Mouse (Mus musculus): ENCODE measurements around the gene Hap1. TPM values are rescaled to one million over a fixed set of nuclear protein-coding genes. Genes with fewer than 3 reads are reported as not detected.
"Not testable (repeated sequence)": the region's sequence is repeated elsewhere in the genome, so short reads cannot be mapped to it uniquely, and the experiment has no call there.

Gene Hap1
- total and polyA plus RNA-seq, 2 experiments from 2014 or later: 237 to 518 TPM

DNA sequence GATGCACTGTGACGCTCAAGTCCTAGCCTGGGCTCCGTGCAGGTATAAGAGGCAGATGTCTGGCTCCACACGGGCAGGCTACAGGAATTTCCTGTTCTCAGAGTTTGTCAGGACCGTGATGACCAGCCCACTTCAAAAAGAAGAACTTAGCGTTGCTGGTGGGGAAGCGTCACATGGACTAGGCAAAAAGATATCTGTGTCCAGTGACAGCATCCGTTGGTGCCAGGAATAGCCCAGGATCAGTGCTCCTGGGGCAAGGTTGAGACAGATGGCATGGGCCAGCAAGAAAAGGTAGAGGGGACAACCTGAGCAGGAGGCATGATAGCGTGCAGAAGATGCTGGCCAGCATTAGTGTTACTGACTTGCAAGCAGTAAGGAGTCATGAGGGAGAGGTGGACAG, 13.9 kb upstream of the Hap1 start:
- H3K27me3 ChIP-seq (ENCODE audit: insufficient read depth, low read length): no peaks in the 10 kb centered on the region
- 84% methylated on average over 8 of the region's 8 CpGs for WGBS
- no peak for TF ChIP-seq CTCF (IDR thresholded peaks at IDR 0.05; ENCODE audit: low read depth)
- H3K4me1 ChIP-seq (ENCODE audit: insufficient read depth): no peaks in the 10 kb centered on the region
- H3K4me2 ChIP-seq (ENCODE audit: low read depth): no peak overlapping the region
- H3K27ac ChIP-seq (ENCODE audit: low read depth, low read length): no peak overlapping the region
- no peak overlapping the region for H3K9ac ChIP-seq
- ATAC-seq: no peak
- H3K9me3 ChIP-seq (ENCODE audit: low read length): no peaks in the 10 kb centered on the region
- no peak overlapping the region for H3K4me3 ChIP-seq (ENCODE audit: low read depth, low read length)
- no peak for DNase-seq
- H3K36me3 ChIP-seq (ENCODE audit: insufficient read depth): peaks cover 31% of the 10 kb centered on the region

DNA sequence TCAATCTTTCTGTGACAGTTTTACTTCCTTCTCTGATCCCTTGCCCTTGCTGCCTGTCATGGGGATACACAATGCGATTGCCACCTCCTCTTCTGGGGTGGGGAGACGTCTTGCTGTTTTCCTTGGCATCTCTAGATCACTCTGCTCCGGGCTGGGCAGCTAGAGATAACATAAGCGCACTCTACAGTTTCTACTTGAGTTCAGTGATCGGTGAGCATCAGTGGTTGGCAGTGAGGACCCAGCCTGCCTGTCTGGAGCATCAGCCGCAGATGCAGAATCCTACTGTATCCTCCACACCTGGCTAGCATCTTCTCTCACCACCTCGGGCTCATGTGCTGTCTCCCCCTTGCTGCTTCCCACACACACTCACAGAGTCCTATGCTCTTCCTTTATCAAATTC, 13.2 kb upstream of the Hap1 start:
- Histone ChIP-seq H3K4me2 (ENCODE audit: low read depth) (no peak overlapping the region), H3K27me3 (ENCODE audit: insufficient read depth, low read length) (no peaks in the 10 kb centered on the region), H3K9me3 (ENCODE audit: low read length) (no peaks in the 10 kb centered on the region), H3K36me3 (ENCODE audit: insufficient read depth) (peaks cover 28% of the 10 kb centered on the region), H3K27ac (ENCODE audit: low read depth, low read length) (no peak overlapping the region), H3K9ac (no peak overlapping the region), H3K4me3 (ENCODE audit: low read depth, low read length) (no peak overlapping the region), H3K4me1 (ENCODE audit: insufficient read depth) (no peaks in the 10 kb centered on the region)
- TF ChIP-seq CTCF (IDR thresholded peaks at IDR 0.05; ENCODE audit: low read depth): no peak
- DNase-seq (no peak), ATAC-seq (no peak)
- 83% methylated on average over 7 of the region's 7 CpGs for WGBS

DNA sequence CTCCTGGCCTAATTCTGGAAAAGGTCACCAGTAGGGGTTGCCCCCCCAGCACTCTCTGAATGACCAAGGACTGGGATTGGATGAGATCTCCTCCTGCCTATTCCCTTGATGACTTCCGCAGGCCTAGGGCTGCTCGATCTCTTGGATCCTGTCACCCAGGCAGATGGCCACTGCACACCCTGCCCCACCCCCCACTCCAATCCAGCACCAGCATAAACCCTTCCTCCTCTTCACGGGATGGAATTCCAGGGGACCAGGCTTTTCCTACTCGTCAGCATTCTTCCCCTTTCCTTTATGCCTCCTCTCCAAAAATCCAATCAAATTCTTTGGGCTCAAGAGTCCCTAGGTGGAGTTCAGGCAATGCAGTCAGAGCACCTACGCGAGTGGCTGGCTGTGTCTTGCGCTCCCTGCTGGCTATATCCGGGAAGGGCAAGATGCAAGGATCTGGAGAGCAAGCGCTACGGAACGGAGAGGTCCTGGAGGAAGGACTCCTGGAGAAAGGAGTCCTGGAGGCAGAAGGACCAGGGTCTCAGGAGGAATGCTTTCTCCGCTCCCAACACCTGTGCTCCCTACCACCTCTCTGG, 7.1 kb upstream of the Hap1 start:
- Histone ChIP-seq H3K36me3 (ENCODE audit: insufficient read depth) (no peaks in the 10 kb centered on the region), H3K4me3 (ENCODE audit: low read depth, low read length) (no peak overlapping the region), H3K9ac (no peak overlapping the region), H3K9me3 (ENCODE audit: low read length) (no peaks in the 10 kb centered on the region), H3K4me2 (ENCODE audit: low read depth) (no peak overlapping the region), H3K27me3 (ENCODE audit: insufficient read depth, low read length) (no peaks in the 10 kb centered on the region), H3K4me1 (ENCODE audit: insufficient read depth) (no peaks in the 10 kb centered on the region), H3K27ac (ENCODE audit: low read depth, low read length) (no peak overlapping the region)
- WGBS: 20% methylated on average over 12 of the region's 12 CpGs
- ATAC-seq (peak; percentile 57; the same call in 1 of the 2 replicates), DNase-seq (peak; percentile 62)
- TF ChIP-seq CTCF (IDR thresholded peaks at IDR 0.05; ENCODE audit: low read depth): peak; percentile 80

DNA sequence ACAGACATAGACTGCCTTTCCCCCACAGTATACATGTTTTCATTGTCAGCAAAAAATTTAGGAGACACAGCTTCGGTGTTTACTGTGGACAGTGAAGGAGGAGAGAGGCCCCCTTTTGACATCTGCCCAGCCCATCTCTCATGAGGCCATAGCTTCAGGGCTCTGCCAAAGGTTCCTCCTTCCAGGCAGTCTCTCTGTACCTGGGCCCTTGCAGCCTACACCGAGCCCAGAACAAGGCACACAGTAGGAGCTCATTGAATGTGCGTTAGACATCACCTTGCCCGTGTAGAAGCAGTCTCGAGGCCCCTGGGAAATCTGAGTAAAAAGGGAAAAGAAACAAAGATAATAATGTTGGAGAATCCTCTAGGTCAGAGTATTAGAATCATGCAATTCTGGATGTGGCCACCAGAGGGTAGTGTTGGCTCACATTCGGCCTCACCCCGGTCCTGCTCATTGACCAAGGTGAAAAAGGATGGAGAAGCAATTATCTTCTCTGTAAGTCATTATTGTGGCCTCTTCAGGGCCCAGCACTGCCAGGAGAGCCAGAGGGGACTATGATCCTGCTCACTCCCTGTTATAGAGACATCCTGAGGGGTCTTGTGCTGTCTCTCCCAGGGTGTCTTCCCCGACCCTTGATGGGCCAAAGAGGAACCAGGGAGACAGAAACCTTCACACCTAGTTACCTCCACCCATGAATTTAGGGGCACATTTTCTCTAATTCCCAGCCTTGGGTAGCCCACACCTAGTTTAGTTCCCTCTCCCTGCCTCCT, 6.5 kb upstream of the Hap1 start:
- Histone ChIP-seq H3K4me3 (ENCODE audit: low read depth, low read length) (no peak overlapping the region), H3K9me3 (ENCODE audit: low read length) (no peaks in the 10 kb centered on the region), H3K36me3 (ENCODE audit: insufficient read depth) (no peaks in the 10 kb centered on the region), H3K27me3 (ENCODE audit: insufficient read depth, low read length) (no peaks in the 10 kb centered on the region), H3K4me2 (ENCODE audit: low read depth) (no peak overlapping the region), H3K4me1 (ENCODE audit: insufficient read depth) (no peaks in the 10 kb centered on the region), H3K27ac (ENCODE audit: low read depth, low read length) (no peak overlapping the region), H3K9ac (no peak overlapping the region)
- DNase-seq (peak; percentile 85), ATAC-seq (peak; percentile 61)
- 16% methylated on average over 8 of the region's 8 CpGs for WGBS
- TF ChIP-seq CTCF (IDR thresholded peaks at IDR 0.05; ENCODE audit: low read depth): peak; percentile 94

DNA sequence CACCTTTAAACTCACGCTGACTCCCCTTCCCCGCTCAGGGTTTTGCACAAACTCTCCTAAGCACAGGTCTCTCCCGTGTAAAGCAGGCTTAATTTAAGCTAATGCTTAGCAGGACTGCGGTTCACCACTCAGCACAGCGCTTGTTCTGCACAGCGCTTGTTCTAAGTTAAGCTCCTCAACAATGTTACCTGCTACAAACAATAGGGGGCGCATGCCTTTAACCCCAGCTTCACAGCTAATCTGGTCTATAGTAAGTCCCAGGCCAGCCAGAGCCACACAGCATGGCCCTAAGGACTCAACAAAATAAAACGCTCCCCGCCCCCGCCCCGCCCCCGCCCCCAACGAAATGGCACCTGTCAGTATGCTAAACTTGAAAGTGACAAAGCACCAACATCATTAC, 5.1 kb upstream of the Hap1 start:
- not testable (repeated sequence) for H3K4me2 ChIP-seq (ENCODE audit: low read depth); H3K4me3 ChIP-seq (ENCODE audit: low read depth, low read length); ATAC-seq; H3K36me3 ChIP-seq (ENCODE audit: insufficient read depth); H3K4me1 ChIP-seq (ENCODE audit: insufficient read depth); H3K27ac ChIP-seq (ENCODE audit: low read depth, low read length); DNase-seq; H3K9me3 ChIP-seq (ENCODE audit: low read length); H3K9ac ChIP-seq; H3K27me3 ChIP-seq (ENCODE audit: insufficient read depth, low read length)
- no CpG with 5 or more reads among the region's 13 CpGs for WGBS

DNA sequence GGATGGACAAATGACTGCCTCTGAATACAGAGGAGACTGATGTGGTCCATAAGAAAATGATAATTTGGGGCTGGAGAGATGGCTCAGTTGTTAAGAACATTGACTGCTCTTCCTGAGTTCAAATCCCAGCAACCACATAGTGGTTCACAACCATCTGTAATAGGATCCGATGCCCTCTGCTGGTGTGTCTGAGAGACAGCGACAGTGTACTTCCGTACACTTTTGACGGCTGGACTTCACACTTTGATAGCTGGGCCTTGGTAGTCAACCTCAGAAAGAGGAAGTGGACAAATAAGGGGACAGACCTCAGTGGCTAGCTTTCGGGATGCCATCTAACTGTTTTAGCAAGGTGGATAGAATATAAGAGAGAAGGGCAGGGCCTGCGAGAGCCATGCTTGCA, 4.2 kb upstream of the Hap1 start:
- 84% methylated on average over 6 of the region's 6 CpGs for WGBS

DNA sequence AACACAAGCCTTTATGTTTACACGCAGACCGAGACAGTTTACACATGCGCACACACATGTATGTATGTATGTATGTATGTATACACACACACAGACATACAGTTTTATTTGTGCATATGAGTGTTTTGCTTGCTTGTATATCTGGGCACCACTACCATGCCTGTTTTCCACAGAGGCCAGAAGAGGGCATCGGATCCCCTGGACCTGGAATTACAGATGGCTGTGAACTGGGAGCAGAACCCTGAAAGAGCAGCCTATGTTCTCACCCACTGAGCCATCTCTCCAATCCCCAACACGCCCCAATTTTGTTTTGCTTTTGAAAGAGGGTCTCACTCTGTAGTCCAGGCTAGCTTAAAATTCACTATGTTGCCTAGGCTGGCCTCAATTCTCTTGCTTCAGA, 1.5 kb upstream of the Hap1 start:
- no peak for TF ChIP-seq CTCF (IDR thresholded peaks at IDR 0.05; ENCODE audit: low read depth)
- Histone ChIP-seq H3K27ac (ENCODE audit: low read depth, low read length) (no peak overlapping the region), H3K9ac (no peak overlapping the region), H3K27me3 (ENCODE audit: insufficient read depth, low read length) (no peaks in the 10 kb centered on the region), H3K9me3 (ENCODE audit: low read length) (no peaks in the 10 kb centered on the region), H3K4me2 (ENCODE audit: low read depth) (no peak overlapping the region), H3K4me3 (ENCODE audit: low read depth, low read length) (no peak overlapping the region), H3K36me3 (ENCODE audit: insufficient read depth) (no peaks in the 10 kb centered on the region), H3K4me1 (ENCODE audit: insufficient read depth) (no peaks in the 10 kb centered on the region)
- DNase-seq (no peak), ATAC-seq (no peak)
- 55% methylated on average over 5 of the region's 5 CpGs for WGBS

More for the DNA sequence above, 4.2 kb upstream of the Hap1 start:
- Histone ChIP-seq H3K27ac (ENCODE audit: low read depth, low read length) (no peak overlapping the region), H3K36me3 (ENCODE audit: insufficient read depth) (no peaks in the 10 kb centered on the region), H3K4me2 (ENCODE audit: low read depth) (no peak overlapping the region), H3K27me3 (ENCODE audit: insufficient read depth, low read length) (no peaks in the 10 kb centered on the region), H3K9me3 (ENCODE audit: low read length) (no peaks in the 10 kb centered on the region), H3K9ac (no peak overlapping the region), H3K4me1 (ENCODE audit: insufficient read depth) (no peaks in the 10 kb centered on the region), H3K4me3 (ENCODE audit: low read depth, low read length) (no peak overlapping the region)
- TF ChIP-seq CTCF (IDR thresholded peaks at IDR 0.05; ENCODE audit: low read depth): no peak; the same call in 1 of the 2 replicates
- DNase-seq (no peak), ATAC-seq (no peak)
